Mouse (Mus musculus) NIH3T3 (cell line): ENCODE results near the gene Chmp2b.

Source experiments
- DNase-seq: peaks from one replicate; pipeline ENCODE4 v3.0.0-alpha.2; 2012; ENCODE audit warnings: low read depth

The Chmp2b gene

GRCm38 (mm10) chr16:65561963-65562863, at the start of gene Chmp2b:
Gene Chmp2b (minus strand): TSS chr16:65562726.
- peak; percentile 90 for DNase-seq

DNA sequence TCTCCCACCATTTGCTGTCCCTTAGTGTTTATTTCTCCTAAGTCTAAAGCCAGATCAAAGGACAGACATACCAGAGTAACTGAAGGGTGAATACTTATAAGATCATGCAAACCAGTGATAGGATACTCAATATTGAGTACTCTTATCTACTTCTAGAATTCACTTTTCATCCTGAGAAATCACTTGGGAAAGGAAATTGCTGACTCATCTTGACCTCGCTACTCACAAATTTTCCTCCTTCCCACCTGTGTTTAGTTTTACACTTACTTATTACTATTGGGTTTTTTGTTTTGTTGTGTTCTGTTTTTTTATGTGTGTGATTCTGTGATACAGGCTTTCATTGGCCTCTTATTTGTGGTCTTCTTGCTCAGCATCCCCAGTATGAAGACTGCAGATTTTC, 49.2 kb upstream of the Chmp2b start:
- no peak for DNase-seq

DNA sequence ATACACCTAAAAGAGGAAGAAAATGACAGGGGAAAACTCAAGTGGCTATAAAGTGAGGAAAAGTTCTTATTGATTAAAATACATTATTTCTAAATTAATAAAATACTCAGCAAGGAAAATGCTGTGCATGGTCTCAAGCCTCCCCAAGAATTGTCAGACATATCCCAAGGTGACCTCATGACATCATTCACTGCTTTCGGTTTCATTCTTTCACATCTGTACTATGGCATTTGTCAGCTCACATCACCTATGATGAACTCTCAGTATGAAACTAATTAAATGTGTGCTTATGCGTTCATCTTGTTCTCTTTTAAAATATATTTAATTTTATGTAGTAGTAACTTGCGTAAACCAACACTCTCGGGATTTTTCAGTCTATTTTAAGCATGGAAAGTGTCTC, 38.3 kb upstream of the Chmp2b start:
- DNase-seq, result no peak

DNA sequence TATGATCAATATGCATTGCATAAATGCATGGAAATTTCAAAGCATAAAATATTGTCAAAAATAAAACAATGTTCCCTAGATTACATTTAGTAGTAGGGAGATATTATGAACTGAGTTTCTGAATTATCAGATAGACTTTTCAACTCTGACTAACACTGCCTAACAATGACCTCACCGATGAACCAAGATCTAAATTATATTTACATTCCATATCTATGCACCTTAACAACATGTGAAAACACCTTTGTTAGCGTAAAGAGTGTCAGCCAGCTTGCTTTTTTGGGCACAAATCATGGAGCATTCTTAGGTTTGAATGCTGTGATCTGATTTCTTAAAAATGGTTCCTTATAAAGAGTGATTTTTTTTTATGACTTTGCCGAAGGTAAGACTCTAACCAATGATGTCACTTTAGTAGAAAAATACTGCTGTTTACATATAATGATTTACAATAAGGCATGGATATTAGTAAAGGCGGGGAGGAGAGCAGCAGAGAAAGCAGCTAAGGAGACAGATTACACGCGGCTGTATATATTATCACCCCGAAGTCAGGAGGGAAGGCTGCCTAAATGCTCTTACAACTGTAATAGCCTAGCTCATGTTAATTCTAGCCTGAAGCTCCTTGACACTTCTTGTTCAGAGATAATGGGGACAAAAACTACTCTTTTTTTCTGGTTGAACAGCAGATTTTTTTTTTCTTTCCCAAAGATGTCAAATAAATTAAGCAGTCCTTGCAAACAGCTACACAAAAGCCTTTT, 23.8 kb upstream of the Chmp2b start:
- no peak for DNase-seq

GRCm38 (mm10) chr16:65585699-65586098, 23.2 kb upstream of the Chmp2b start:
- no peak for DNase-seq

- DNase-seq, result no peak
Measured at GRCm38 (mm10) chr16:65577298-65578029, 14.9 kb upstream of the Chmp2b start.

GRCm38 (mm10) chr16:65568853-65569252, 6.3 kb upstream of the Chmp2b start:
- DNase-seq, result no peak

DNA sequence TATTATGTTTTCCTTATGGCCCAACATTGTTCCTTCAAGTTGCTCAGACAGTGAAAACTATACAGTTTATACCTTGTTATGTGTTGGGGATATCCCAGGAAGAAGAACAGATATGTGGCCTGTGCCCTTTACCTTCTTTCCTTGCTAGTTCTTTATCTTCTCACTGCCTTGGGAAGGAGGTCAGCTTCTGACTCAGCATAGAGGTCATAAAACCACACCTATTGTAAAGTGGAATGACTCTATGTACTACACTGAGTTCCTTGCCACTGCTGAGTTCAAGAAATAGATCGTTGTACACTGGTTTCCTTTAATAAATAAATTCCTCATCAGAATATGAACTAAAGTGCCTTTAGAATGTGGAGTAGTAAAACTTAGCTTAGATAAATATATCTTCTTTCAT, 2.4 kb upstream of the Chmp2b start:
- DNase-seq, result no peak

- DNase-seq, result peak; percentile 20
Measured at GRCm38 (mm10) chr16:65564306-65564705, 1.8 kb upstream of the Chmp2b start.

GRCm38 (mm10) chr16:65562864-65563206, 309 bp upstream of the Chmp2b start:
- DNase-seq, result no peak

- peak; percentile 41 for DNase-seq
Measured at GRCm38 (mm10) chr16:65560996-65561962, 1.2 kb downstream of the Chmp2b start.

- no peak for DNase-seq
Measured at GRCm38 (mm10) chr16:65559591-65559990, 2.9 kb downstream of the Chmp2b start.

GRCm38 (mm10) chr16:65557369-65557768, 5.2 kb downstream of the Chmp2b start:
- no peak for DNase-seq

- DNase-seq, result no peak
Measured at GRCm38 (mm10) chr16:65554267-65554666, 8.3 kb downstream of the Chmp2b start.

DNA sequence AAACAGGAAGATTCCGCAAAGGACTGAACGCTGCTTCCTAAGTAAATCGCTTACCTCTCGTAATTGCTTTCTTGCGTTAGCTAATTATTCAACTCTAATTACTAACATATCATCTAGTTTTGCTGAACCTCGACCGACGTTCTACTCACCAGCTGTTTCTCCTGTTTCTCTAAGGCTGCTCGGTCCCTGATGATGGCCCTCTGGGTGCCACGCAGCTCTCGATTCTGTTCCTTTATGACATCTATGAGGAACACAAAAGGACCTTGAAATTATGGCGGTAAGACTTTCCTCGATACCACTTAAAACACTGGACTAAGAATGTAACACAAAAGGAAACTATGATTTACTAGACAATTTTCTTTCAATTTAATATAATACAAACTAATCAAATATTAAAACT, 11.7 kb downstream of the Chmp2b start:
- DNase-seq, result no peak

GRCm38 (mm10) chr16:65548960-65549359, 13.6 kb downstream of the Chmp2b start:
- no peak for DNase-seq

DNA sequence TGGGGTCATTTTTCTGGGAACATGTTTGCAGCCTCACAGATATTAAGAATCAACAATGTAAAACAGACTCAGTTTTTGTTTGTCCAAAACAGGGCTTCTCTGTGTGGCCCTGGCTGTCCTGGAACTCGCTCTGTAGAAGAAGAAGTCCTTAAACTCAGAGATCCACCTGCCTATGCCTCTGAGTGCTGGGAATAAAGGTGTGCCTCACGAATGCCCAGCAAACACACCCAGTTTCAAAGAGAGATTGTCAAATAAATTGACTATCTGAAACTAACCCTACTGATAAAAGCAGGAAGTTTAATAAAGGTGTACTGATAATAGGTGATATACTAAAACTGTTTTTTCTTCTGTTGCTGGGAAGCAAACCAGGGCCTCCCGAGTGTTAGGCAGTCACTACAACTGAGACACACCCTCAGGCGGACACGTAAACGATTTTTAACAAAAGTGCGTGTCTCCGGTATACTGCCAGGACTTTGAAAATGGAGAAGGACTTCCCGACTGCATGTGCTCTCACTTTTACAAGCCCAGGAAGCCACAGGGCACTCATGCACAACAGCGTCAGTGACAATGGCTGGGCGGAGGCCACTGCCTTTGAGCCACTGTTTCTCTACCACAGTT, 18.7 kb downstream of the Chmp2b start:
- DNase-seq, result no peak

DNA sequence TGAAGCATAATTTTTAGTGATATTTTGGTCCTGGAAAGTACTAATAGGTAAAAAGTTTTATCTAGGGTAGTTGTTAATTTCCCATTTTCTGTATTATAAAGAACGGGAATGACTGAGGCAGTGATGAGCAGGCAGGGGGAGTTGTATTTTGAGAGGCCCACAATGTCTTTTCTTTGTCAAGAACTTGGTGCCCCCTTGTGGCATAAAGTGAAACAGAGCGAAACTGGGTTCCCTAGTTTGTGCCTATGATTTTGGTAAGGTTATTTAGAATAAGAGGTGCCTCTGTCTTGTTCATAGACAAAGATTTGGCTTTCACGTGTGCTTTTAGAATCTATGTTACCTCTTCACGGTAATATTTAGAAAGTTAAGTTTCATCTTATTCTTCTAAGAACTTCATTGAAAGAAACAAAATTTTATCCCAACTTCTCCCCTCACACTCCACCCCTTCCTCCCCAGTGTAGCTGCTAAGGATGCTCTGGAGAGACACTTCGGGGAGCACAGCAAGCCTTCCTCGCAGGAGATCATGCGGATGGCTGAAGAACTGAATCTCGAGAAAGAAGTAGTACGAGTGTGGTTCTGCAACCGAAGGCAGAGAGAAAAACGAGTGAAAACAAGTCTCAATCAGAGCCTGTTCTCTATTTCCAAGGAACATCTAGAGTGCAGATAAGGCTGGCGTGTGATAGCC, 29.1 kb downstream of the Chmp2b start:
- peak; percentile 67 for DNase-seq

DNA sequence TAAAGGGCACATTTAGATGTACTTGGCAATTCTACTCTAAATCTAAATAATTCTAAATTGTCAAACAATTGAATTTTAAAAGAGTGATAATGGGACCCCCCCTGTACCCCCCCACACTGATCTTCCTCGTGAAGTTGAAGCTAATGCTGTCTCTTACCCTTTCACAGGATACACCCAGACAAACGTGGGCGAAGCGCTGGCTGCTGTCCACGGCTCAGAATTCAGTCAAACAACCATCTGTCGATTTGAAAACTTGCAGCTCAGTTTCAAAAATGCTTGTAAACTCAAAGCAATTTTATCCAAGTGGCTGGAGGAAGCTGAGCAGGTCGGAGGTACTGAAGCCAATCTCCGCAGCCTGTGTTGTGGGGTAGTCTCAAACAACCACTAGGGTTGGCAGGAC, 30.9 kb downstream of the Chmp2b start:
- no peak for DNase-seq

DNA sequence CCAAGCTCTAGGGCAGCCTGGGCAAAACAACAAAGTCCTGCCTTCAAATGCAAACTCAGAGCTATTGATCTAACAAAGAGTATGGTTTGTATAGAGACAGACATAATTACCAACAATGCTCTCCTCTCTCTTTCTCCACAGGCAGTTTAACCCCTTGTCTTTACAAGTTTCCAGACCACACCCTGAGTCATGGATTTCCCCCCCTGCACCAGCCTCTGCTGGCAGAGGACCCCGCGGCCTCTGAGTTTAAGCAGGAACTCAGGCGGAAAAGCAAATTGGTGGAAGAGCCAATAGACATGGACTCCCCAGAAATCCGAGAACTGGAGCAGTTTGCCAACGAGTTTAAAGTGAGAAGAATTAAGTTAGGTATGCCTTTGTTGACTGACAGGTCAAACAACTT, 32.9 kb downstream of the Chmp2b start:
- DNase-seq, result no peak
